Mouse (Mus musculus) CD4-positive, CD25-positive, alpha-beta regulatory T cell, adult 4 months (primary cell): Measurements from ENCODE around the gene Etl4. TPM values are rescaled to one million over a fixed set of nuclear protein-coding genes. Genes with fewer than 3 reads are reported as not detected.
"Not testable (repeated sequence)": the region's sequence is repeated elsewhere in the genome, so short reads cannot be mapped to it uniquely, and the experiment has no call there.

ENCODE experiments used
- ATAC-seq: one replicate; pipeline ENCODE4 v1.8.0; 2017
- polyA plus RNA-seq, 2 experiments: library from polyadenylated mRNA; unstranded; fragments of 100-300 nt; shearing (Covaris generic); gene quantifications; one replicate each; pipeline ENCODE4 v1.2.1; 2017

Gene Etl4
- polyA plus RNA-seq, 2 experiments from 2014 or later: not detected

DNA sequence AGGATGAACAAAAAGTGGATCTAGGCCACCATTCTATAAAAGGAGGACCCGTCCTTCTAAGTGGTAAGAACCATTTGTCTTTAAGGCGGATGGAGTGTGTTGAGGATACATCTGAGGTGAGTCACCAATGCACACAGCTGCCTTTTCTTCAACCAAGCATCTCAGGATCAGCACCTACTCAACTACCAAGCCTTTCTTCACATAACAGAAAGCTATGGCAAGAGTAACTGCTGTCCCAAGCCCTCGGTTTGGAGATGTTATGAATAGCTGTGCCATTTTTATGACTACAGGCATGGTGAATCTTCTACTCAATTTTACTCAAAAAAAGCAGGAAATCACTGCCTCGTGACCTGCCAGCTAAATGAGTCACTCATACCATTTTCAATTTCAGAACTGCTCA is 258.6 kb downstream of the Etl4 start:
- ATAC-seq: no peak

DNA sequence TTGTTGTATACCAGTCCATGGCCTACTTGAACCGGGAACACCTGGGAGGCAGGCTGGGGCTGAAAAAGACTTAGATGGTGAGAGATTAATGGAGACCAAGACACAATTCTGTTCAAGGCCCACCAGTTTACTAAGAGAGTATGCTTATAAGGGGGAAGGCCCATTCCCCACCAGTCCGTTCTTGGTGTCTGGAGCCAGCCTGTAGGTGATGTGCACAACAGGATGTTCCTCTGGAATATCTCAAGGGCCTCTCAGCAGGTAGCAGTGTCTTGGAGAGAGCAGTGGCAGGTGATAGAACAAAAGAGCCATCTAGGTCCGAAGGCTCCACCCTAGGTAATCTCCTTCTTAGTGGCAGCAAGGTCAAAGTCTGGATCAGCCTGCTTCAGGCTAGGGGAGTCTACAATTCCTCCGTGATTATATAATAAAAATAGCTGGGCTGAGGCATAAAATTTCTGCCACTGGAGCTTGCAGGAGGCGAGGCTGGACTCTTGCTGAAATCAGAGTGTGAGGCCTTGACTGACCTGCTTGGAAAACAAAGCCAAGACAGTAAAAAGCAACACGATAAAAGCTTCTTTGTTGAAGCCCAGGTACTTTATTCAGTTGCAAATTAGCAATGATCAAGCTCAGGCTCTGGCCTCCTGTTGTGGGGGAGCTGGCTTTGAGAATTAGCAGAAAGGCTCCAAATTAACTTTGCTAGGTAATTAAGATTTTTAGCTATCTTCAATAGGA is 267.0 kb downstream of the Etl4 start:
- not testable (repeated sequence) for ATAC-seq

DNA sequence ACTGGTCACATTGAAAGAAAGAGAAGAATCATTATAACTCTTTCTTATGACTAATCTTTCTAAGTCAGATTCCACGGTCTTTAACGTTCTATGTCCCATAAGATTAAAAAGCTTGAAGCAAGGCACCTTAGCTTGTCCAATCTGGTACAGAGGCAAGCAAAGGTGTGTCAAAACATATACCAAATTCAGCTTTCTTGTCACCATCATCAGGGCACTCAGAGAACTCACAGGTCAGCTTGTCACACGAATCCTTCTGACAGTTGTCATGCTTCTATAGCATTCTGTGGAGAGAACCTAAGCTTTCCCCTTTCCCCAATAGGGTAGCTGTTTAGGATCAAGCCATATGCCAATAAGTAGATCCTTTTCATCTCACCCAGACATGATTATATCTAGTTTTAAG is 267.7 kb downstream of the Etl4 start:
- not testable (repeated sequence) for ATAC-seq

DNA sequence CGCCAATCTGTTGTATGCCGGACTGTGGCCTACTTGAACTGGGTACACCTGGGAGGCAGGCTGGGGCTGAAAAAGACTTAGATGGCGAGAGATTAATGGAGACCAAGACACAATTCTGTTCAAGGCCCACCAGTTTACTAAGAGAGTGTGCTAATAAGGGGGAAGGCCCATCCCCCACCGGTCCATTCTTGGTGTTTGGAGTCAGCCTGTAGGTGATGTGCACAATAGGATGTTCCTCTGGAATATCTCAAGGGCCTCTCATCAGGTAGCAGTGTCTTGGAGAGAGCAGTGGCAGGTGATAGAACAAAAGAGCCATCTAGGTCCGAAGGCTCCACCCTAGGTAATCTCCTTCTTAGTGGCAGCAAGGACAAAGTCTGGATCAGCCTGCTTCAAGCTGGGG is 271.0 kb downstream of the Etl4 start:
- ATAC-seq: not testable (repeated sequence)

DNA sequence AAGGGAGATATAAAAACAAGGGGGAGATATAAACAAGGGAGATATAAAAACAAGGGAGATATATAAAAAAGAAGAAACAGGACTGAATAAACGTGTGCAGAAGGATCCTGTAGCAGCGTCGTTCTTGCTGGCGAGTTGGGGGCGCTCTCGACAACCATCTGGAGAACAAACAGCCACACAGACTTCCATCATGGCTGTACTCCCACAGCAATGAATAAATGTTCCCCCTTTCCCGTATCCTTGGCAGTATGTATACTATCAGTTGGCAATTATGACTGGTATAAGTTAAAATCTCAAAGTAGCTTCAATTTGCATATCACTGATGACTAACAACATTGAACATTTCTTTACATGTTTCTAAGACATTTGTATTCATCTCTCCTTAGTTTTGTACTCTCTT is 277.6 kb downstream of the Etl4 start:
- not testable (repeated sequence) for ATAC-seq

DNA sequence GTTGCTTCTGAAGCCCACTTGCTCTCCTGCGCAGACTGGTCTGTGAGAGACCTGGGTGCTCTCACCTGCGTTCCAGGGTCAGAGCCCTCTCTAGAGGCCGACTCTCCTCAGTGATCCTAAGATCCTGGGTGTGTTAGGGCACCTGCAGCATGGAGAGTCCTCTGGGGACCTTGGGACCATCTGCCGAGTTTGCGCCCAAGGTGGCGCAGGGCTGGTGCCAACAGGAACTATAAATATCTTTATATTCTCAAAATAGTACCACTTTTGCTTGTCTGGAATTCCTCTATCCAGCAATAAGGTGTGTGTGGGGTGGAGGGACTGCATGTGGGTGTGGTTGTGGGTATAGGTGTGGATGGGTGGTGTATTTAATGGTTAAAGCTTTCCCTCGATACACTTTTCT is 293.4 kb downstream of the Etl4 start:
- ATAC-seq: no peak

DNA sequence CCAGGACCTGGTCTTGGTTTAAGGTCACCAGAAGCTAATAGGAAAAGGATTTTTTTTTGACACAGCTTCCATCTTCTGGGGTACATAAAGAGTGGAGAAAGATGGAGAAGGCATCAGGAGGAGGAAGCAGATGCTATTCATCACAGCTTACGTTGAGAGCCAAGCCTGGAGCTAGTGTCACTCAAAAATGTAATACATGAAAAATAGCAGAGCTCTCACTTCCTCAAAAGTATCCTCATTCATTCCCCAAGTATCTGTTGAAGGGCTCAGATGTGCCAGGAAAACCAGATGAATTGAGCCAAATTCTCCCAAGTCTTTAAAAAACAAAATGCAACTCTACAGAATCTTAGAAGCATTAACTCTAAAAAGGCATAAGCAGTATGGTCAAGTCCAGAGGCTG is 297.1 kb downstream of the Etl4 start:
- no peak for ATAC-seq

DNA sequence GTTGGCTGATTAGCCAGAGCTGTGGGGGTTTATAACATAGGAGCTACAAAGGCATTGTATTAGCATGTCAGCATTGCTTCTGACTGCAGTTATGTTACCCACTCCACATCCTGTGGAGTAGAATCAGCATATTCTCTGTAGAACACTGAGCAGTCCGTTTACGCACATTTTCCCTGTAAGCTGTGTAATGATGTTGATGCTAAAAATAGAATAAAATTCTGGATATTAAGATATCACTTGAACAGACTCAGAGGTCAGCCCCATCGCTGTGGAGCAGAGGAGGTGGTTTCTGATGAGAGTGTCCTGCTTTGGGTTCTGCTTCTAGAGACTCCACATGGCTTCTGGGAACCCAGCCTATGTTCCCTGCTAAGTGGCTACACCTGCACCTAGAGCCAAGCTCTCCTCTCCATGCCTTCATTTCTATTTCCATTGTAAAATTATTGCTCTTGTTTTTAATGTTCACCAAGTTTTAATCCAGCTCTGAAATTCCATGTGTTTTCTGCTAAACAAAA is 299.2 kb downstream of the Etl4 start:
- ATAC-seq: no peak

DNA sequence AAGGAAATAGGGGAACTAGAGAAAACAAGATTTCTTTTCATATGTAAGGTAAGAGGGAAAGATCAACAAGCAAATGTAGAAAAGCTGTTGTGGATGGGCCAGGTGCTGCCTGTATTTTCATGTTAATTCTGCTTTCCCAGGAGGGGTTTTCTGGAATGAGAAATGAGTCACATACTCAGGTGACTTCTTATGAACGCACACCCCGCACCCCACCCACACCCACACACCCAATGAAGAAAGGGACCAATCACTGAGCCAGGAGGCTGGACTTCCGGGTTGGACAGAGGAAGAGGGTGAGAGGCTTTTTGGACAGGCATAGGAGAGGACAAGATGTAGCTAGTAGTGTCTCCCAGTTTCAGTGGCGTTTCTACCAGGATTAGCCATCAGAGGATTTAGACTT is 299.8 kb downstream of the Etl4 start:
- ATAC-seq: no peak

DNA sequence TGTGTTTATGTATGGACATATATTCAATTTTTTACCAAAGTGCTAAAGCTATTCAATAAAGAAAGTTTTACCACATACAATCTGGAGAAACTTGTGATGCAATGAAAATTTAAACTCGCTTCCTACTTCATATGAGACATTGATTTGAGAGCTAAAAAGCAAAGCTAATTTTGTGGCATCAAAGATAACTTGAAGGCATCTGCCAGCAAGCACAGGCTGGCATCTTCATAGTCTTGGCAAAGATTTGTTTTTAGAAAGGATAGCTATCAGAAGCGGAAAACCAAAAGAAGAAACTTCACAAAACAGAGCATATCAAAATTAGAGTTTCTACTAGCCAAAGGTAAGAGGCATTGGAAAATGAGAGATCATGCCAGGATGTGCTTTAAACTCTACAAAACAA is 306.7 kb downstream of the Etl4 start:
- no peak for ATAC-seq

DNA sequence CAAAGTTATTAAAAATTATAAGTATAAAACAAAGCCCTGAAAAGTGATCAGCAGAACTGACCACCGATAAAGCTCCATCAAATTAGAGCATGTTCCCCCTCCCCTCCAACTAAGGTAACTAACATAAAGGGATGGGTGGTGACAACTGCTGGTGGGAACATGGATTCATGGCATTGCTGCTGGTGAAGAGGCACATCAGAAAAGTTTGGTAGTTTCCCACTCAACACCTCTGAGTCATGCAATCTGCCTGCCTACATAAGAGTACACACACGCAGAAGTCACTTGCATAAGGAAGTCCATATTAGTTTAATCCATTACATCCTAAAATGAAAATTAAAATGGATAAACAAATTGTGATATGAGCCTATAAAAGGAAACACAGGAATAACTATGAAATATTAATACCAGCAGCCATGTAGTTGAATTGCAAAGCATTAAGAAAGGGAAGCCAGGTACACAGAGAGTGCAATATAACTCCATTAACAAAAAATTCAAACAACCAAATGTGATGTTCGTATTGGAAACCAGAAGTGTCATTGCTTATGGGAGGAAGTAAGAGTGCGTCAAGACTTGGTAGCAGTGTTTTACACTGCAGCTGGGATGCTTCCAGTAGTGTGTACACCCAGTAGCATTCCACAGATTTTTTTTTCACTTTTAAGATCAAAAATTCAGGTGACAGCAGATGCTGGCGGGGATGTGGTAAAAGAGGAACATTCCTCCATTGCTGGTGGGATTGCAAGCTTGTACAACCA is 307.3 kb downstream of the Etl4 start:
- no peak for ATAC-seq

DNA sequence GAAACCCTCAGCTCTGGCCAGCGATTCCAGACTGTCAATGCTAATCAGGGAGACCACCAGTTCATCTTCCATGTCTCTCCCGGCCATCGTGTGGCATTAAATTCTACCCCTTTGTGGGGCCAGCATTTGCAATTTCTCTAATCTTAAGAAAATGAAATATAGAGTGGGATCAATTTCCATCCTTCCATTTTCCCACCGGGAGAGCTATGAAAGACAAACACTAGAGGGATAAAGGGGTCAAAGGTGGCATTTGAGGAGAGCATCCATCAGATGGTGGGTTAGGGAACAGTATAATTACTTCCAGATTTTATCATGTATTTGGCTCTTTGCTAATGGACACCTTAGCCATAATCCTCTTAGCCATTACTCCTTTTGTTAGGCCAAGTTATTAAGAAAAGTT is 321.8 kb downstream of the Etl4 start:
- ATAC-seq: no peak

DNA sequence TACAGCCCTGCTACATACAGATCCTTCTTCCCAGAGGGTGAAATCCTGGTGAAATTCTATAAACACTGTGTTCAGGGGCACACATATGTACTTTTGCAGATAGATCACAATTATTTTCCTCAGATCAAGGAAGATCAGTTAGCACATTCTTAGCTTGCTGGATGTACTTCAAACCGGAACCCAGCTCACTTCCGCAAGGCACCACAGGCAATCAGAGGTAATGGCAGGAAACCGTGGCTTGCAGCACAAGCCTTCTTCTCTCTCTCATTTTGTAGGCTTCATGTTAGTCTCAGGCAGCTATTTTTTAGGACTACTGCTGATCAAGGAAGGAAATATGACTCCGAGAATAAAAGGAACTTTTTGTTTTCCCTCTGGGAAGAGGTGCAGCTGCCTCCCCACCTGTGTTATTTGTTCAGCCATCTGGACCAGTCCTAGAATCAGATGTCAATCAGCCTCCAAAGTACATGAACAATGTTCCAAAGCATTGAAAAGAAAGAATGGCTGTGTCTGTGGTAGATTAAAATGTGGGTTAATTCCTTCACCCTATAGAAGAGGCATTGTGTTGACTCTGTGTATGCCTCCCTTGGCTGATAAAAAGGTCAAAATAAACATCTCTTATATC is 338.6 kb downstream of the Etl4 start:
- ATAC-seq: no peak

DNA sequence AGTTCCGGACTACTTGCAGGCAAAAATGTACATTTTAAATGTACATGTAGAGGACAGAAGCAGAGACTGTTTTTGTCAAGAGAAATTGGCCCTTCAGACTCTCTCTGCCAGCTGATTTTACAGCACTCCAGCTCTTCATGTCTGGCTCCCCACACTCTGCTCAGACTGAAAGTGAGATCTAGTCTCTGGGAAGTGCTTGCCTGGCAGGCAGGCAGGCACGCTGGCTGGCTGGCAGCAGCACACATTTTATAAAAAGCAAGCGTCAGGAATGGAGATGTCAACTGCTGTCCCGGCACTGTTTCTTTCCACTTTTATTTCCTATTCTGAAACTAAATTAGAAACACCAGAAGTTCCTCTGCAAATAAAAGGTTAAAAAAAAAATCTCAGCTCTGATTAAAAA is 339.8 kb downstream of the Etl4 start:
- no peak for ATAC-seq

DNA sequence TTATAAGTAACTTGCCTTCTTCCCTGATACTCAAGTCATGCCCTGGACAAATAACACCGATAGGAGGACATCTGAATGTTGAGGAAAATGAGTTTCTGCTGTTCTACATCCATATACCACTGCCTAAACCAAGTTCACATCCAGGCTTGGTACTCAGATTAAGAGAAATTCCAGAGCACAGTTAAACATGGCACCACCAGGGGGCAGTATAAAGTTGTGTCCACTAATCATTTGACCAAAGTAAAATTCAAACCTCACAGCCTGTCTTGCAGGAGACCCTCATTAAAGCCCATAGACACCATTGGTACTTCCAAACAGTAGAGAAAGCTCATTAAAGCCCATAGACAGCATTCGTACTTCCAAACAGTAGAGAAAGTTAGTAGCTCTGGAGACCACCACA is 366.5 kb downstream of the Etl4 start:
- ATAC-seq: no peak

DNA sequence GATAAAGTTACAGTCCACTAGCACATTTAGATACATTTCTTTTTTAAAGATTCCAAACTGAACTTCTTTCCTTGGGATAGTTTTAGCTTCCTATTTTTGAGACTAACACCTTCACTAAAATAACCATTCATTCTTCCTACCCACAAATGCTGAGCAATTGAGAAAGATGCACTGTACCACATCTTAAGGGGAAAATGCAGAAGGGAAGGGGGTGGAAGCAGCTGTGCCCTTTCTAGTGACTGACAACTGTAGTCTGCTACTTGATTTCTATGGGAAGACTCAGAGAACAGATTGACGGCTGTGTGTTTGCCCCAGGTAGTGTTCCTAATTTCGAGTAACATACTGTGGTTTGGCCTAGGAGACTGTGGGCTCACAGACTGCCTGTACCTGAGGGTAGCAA is 372.3 kb downstream of the Etl4 start:
- no peak for ATAC-seq

DNA sequence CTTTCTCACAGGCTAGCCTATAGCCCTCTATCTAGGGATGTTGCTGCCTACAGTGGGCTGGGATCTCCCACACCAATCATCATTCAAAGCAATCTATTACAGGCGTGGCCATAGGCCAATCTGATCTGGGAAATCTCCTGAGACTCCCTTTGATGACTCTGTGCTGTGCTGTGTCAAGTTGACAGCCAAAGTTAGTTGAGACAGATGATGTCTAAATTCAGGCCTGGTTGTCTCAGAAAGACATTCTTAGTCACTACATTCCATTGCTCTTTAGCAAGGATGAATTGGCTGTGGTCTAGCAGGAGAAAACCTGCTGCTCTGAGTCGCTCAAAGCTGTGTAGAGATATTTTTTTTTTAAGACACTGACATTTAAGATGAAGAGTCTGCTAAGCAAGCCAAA is 374.8 kb downstream of the Etl4 start:
- ATAC-seq: no peak

DNA sequence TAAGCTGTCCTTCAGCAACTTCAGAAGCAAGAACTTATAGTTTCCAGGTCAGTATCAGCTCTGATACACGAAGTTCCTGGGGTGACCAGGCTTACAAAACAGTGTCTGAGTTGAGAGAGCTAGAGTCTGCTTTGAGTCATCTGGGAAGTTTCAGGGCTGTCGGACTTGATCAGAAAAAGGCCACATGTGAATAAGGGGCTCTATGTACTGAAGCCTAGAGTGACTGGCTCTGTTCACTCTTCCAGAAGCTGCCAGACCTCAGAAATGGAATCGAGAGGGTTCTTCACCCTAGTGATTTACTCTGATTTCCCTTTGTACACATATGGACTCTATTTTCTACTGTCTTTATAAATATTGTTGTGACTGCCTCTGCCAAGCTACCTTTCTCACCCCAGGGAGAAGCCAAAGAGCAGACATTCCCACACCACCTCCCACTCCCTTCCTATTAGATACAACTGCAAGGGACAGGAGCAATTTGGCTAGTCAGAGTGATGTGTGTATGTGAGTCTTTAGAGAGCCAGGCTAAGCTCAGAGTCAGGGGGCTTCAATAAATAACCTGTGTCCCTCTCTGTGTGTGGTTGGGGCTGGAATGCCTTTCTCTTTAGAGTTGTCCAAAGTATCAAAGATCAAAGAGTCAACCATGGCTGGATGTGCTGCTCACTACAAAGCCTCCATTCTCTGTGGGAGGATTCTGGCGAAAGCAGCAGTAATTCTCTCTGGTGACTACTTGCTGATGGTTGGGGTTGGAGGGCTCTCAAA is 381.6 kb downstream of the Etl4 start:
- no peak for ATAC-seq

DNA sequence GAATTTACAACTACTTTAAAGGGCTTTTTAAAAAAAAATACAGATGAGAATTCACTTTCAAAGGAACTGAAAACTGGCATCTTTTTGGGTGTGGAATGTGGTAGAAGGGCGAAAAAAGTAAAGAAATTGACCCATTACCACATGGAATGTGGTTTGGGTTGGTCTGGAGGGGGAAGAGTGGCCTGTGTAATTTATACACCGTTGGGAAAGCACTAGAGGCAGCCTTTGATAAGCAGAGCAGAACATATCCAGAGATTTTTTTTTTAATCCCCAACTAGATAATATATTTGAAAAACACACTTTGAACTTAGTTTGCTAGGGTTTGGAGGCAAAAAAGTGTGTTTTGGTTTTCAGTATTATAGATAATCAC is 382.1 kb downstream of the Etl4 start:
- ATAC-seq: no peak

DNA sequence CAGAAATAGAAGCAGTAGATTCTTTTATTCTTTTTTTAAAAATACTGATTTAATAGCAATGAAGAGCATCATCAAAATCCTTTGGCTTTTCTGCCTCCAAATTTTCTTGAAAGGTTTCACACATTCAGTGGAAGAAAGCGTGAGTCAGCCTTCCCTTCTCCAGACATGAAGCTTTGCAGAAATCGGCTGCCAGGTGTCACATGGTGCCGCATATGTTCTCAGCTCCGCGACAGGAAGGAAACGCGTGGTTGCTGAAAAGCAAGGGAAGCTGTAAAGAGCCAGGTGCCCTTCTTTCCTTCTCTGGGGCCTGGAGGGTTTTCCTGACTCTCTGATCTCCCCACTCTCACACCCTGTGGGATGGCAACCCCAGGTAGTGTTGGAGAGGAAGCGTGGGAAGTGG is 383.8 kb downstream of the Etl4 start:
- no peak for ATAC-seq

DNA sequence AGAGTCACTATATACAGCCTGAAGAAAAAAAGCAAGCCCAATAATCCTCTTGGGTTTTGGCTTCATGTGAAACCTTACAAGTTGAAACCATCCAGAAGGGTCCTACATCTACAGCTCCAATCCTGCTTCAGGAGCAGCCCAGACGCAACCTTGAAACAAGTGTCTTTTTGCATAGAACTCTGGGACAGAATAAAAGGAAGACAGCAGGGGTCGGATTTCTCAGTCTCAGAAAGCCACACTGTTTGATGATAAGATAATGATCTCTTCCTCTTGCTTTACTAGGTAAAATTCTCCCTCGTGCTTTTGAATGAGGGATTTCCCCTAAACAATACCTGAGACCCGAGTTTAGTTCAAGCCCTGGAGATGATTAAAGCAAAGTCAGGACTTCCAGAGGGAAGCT is 385.0 kb downstream of the Etl4 start:
- no peak for ATAC-seq

DNA sequence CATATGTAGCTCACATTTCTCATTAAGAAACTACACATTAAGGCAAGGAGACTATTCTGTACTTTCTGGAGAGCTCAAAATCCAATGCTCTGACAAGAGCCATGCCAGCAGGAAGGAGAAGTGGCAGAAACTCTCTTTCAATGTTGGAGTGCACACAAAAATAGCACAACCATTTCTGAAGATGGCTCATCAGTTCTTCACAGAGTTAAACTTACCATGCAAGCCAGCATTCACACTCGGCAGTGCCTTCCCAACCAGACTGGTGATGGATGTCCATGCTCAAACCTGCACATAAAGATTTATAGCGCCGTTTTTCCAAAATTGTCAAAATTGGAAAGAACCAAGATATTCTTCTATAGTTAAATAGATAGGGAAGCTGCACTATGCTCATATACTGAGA is 392.9 kb downstream of the Etl4 start:
- no peak for ATAC-seq

DNA sequence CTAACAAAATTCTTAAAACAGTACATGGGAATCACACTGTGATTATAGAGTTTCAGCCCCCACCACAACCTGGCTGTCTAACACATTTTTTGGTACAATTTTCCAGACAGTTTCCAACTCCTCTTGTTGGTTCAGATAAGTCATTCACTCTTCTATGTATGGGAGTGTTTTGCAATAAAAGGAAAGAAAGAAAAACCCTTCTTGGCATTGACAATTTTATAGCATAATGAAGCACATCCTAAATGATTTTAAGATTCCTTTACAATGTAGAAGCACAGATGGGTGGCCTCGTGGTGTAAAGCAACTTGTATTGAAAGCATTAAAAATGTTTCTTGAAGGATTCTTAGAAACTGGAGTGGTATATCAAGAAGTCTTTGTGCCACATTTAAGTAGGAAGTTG is 415.4 kb downstream of the Etl4 start:
- no peak for ATAC-seq
